Mouse (Mus musculus) ES-E14 (cell line): ENCODE measurements around the gene Rarb.

Experiments
- CHD2 ChIP-seq: IDR thresholded peaks from 2 replicates; pipeline ENCODE4 v1.6.1; 2014; ENCODE audit warnings: mild to moderate bottlenecking, low read depth, low read length, inconsistent platforms
- HCFC1 ChIP-seq: IDR thresholded peaks from 2 replicates; pipeline ENCODE4 v1.6.1; 2012; ENCODE audit warnings: low read length, inconsistent platforms, borderline replicate concordance; ENCODE audit not compliant: insufficient read depth
- MAFK ChIP-seq: IDR thresholded peaks from 2 replicates; pipeline ENCODE4 v1.6.1; 2014; ENCODE audit warnings: mild to moderate bottlenecking, low read depth, low read length, inconsistent platforms; ENCODE audit not compliant: insufficient read depth
- ZC3H11A ChIP-seq: IDR thresholded peaks from 2 replicates; pipeline ENCODE4 v1.6.1; 2012; ENCODE audit warnings: low read depth, mild to moderate bottlenecking, inconsistent platforms, low read length, borderline replicate concordance
- ZNF384 ChIP-seq: IDR thresholded peaks from 2 replicates; pipeline ENCODE4 v1.6.1; 2012; ENCODE audit warnings: low read depth, low read length, inconsistent platforms

DNA sequence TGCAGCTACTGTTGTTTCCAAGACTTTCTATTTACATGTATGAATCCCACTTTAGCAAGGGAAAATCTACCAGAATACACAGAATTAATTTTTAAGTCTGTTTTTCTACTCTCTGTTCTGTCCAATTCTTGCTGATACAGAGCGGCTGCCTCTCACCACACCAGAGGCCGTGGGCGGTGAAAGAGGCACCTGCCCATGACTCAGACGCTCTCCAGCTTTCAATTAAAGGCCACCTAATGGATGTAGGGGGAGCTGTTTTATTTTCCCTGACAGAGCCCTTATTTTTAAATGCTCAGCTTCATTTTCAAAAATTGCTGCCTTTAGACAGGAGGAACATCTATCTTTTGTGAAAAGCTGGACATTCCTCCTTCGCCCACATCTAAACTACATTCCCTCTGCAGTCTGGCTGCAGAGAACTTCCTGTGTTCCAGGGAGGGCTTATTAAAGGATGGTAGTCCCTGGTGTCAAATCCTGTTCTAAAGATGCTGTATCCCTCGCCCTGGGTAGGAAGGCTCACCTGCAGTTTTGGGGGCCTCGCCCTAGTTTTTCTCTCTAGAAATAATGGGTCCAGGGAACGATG lies 299.3 kb downstream of the Rarb start:
- no peak for TF ChIP-seq CHD2
- TF ChIP-seq HCFC1: no peak
- TF ChIP-seq MAFK: no peak
- no peak for TF ChIP-seq ZNF384
- no peak for TF ChIP-seq ZC3H11A
